Mouse (Mus musculus) limb, embryonic 14.5 days (tissue): ENCODE measurements around the gene Lhx2. TPM values are rescaled to one million over a fixed set of nuclear protein-coding genes. Genes with fewer than 3 reads are reported as not detected.
A peak's percentile ranks its signal among the peaks of the same experiment; 100 is the strongest.

Experiments
- ATAC-seq: fragments of 200-750 bp; cut with Nextera tagmentation; 2 replicates; pipeline ENCODE4 v1.8.0; 2017; ENCODE audit warnings: low read depth, moderate number of reproducible peaks, moderate TSS enrichment; ENCODE audit not compliant: low FRiP score
- DNase-seq: peaks from one replicate; pipeline ENCODE4 v3.0.0-alpha.2; 2015; ENCODE audit warnings: low spot score
- H3K27ac ChIP-seq: fragments of 300-500 bp; sonication (generic); replicated peaks from 2 replicates; pipeline ENCODE4 v1.5.1; 2014; ENCODE audit warnings: low read depth, mild to moderate bottlenecking, low read length, moderate library complexity, mixed read lengths
- H3K27me3 ChIP-seq: fragments of 300-500 bp; sonication (generic); 2 replicates; pipeline ENCODE4 v1.6.1; 2014; ENCODE audit warnings: low read length, mixed read lengths; ENCODE audit not compliant: control insufficient read depth, insufficient read depth
- H3K36me3 ChIP-seq: fragments of 300-500 bp; sonication (generic); 2 replicates; pipeline ENCODE4 v1.6.1; 2014; ENCODE audit warnings: mild to moderate bottlenecking, low read length, moderate library complexity, mixed read lengths; ENCODE audit not compliant: control insufficient read depth, insufficient read depth
- H3K4me1 ChIP-seq: fragments of 300-500 bp; sonication (generic); 2 replicates; pipeline ENCODE4 v1.6.1; 2014; ENCODE audit warnings: antibody characterized with exemption, low read length, mixed read lengths; ENCODE audit not compliant: control insufficient read depth, insufficient read depth
- H3K4me2 ChIP-seq: fragments of 300-500 bp; sonication (generic); replicated peaks from 2 replicates; pipeline ENCODE4 v1.6.1; 2014; ENCODE audit warnings: low read depth, mild to moderate bottlenecking, low read length, moderate library complexity; ENCODE audit not compliant: severe bottlenecking
- H3K4me3 ChIP-seq: fragments of 300-500 bp; sonication (generic); replicated peaks from 2 replicates; pipeline ENCODE4 v1.5.1; 2014; ENCODE audit warnings: low read length
- H3K9ac ChIP-seq: fragments of 300-500 bp; sonication (generic); 2 replicates; pipeline ENCODE4 v1.6.1; 2014; ENCODE audit warnings: mild to moderate bottlenecking, low read depth, low read length, moderate library complexity; ENCODE audit not compliant: severe bottlenecking
- H3K9me3 ChIP-seq: fragments of 300-500 bp; sonication (generic); 2 replicates; pipeline ENCODE4 v1.6.1; 2016; ENCODE audit warnings: low read length; ENCODE audit not compliant: control insufficient read depth
- POLR2A ChIP-seq: fragments of 200-500 bp; IDR thresholded peaks from 2 replicates; pipeline ENCODE4 v1.8.0; 2012; ENCODE audit warnings: inconsistent platforms, mild to moderate bottlenecking, moderate library complexity, borderline replicate concordance; ENCODE audit not compliant: insufficient read depth, insufficient read length; ENCODE audit errors: extremely low read depth
- WGBS: fragments of 180-500 bp; shearing (Covaris S2); extraction: QIAGEN DNeasy Blood & Tissue Kit; methylation state at CpG from one replicate; pipeline ENCODE4 v1.1.7; 2014; 5-methylcytosine and 5-hydroxymethylcytosine counted together
- polyA plus RNA-seq, 2 experiments: library from polyadenylated mRNA; depleted of rRNA in 1 of 2; stranded (reverse) in 1 of 2; unstranded in 1 of 2; fragments of >200 nt; fragmentation: Nextera tagmentation in 1 of 2; extraction: Ambion mirVana in 1 of 2; gene quantifications; 2 replicates each; pipeline versions ENCODE4 v1.2.1 to v1.2.3; 2012 to 2014

The Lhx2 gene
- polyA plus RNA-seq, 2 experiments: 8.7 to 27.5 TPM

- WGBS: 62% methylated on average over 7 of the region's 7 CpGs
- no peak overlapping the region for H3K9ac ChIP-seq
- H3K4me1 ChIP-seq: peaks cover 11% of the 10 kb centered on the region; the same call in 1 of the 2 replicates
- DNase-seq: no peak
- peaks cover 9% of the 10 kb centered on the region for H3K36me3 ChIP-seq
- TF ChIP-seq POLR2A: no peak
- no peak overlapping the region for H3K4me3 ChIP-seq
- H3K27ac ChIP-seq: no peak overlapping the region
- no peaks in the 10 kb centered on the region for H3K9me3 ChIP-seq
- no peak for ATAC-seq
- no peak overlapping the region for H3K4me2 ChIP-seq
- H3K27me3 ChIP-seq: no peaks in the 10 kb centered on the region
Measured at GRCm38 (mm10) chr2:38366222-38366621, 27.1 kb downstream of the Lhx2 start.

DNA sequence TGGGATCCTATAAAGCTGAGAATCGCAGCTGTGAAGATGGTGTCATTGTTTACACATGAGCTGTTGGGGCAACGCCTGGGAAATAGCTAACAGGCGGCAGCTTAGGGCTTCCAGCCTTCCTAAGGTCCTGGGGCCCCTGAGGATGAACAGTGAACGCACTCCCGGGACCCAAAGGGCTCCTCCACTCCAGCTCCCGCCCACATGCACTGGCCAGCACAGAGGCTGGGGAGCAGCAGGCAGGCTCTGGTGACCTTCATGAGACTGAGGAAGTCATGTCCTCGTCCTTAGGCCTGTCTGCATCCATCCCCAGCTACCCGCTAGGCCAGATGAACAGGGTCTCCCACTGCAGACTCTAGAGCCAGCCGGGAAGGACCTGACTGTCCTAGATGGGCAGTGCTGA is 27.9 kb downstream of the Lhx2 start:
- Histone ChIP-seq H3K4me3 (no peak overlapping the region), H3K4me2 (no peak overlapping the region), H3K9ac (no peak overlapping the region), H3K36me3 (peaks cover 9% of the 10 kb centered on the region), H3K27me3 (no peaks in the 10 kb centered on the region), H3K9me3 (no peaks in the 10 kb centered on the region), H3K27ac (no peak overlapping the region), H3K4me1 (peaks cover 11% of the 10 kb centered on the region; the same call in 1 of the 2 replicates)
- WGBS: 15% methylated on average over 9 of the region's 9 CpGs
- TF ChIP-seq POLR2A: no peak
- ATAC-seq: no peak
- DNase-seq: no peak

- ATAC-seq (no peak), DNase-seq (no peak)
- Histone ChIP-seq H3K4me1 (peaks cover 11% of the 10 kb centered on the region; the same call in 1 of the 2 replicates), H3K27me3 (no peaks in the 10 kb centered on the region), H3K9ac (no peak overlapping the region), H3K4me3 (no peak overlapping the region), H3K27ac (no peak overlapping the region), H3K9me3 (no peaks in the 10 kb centered on the region), H3K4me2 (no peak overlapping the region), H3K36me3 (peaks cover 5% of the 10 kb centered on the region; the same call in 1 of the 2 replicates)
- 63% methylated on average over 5 of the region's 5 CpGs for WGBS
- no peak for TF ChIP-seq POLR2A
Measured at GRCm38 (mm10) chr2:38367852-38368251, 28.8 kb downstream of the Lhx2 start.

GRCm38 (mm10) chr2:38368746-38369330 is 29.8 kb downstream of the Lhx2 start:
- 17% methylated on average over 31 of the region's 31 CpGs for WGBS
- ATAC-seq (peak; percentile 75), DNase-seq (peak; percentile 70)

GRCm38 (mm10) chr2:38375606-38376304 is 36.7 kb downstream of the Lhx2 start:
- H3K27ac ChIP-seq: no peak overlapping the region
- peak overlapping the region; percentile 31 for H3K4me2 ChIP-seq
- DNase-seq (no peak), ATAC-seq (0 out of 2 replicates have a peak, but pooled peaks have one; percentile 38)
- no peaks in the 10 kb centered on the region for H3K9me3 ChIP-seq
- TF ChIP-seq POLR2A: no peak
- WGBS: 4% methylated on average over 14 of the region's 20 CpGs
- peaks cover 24% of the 10 kb centered on the region for H3K27me3 ChIP-seq
- H3K9ac ChIP-seq: no peak overlapping the region
- peaks cover 4% of the 10 kb centered on the region for H3K4me1 ChIP-seq
- H3K36me3 ChIP-seq: no peaks in the 10 kb centered on the region
- H3K4me3 ChIP-seq: no peak overlapping the region

More at GRCm38 (mm10) chr2:38368746-38369330, 29.8 kb downstream of the Lhx2 start:
- Histone ChIP-seq H3K4me2 (peak overlapping the region; percentile 45), H3K9ac (no peak overlapping the region), H3K4me1 (peaks cover 11% of the 10 kb centered on the region; the same call in 1 of the 2 replicates), H3K9me3 (no peaks in the 10 kb centered on the region), H3K27ac (no peak overlapping the region), H3K27me3 (no peaks in the 10 kb centered on the region), H3K36me3 (peaks cover 5% of the 10 kb centered on the region; the same call in 1 of the 2 replicates), H3K4me3 (peak overlapping the region; percentile 20)
- TF ChIP-seq POLR2A: no peak
